Mouse (Mus musculus) frontal cortex, adult 2 months (tissue): ENCODE results near the gene Krtdap. TPM values are rescaled to one million over a fixed set of nuclear protein-coding genes. Genes with fewer than 3 reads are reported as not detected.
"Not testable (repeated sequence)": the region's sequence is repeated elsewhere in the genome, so short reads cannot be mapped to it uniquely, and the experiment has no call there.

Experiments
- DNase-seq, 2 experiments: peaks; one replicate each; pipeline ENCODE4 v3.0.0; 2022; ENCODE audit warnings: low spot score in 1 of 2; ENCODE audit errors: extremely low spot score in 1 of 2
- polyA plus RNA-seq: library from polyadenylated mRNA; depleted of rRNA; stranded (reverse); fragments of >200 nt; gene quantifications from 2 replicates; pipeline ENCODE4 v1.2.3, GENCODE M21; 2012; rRNA removed

The Krtdap gene
- polyA plus RNA-seq, 1 experiment, result not detected

DNA sequence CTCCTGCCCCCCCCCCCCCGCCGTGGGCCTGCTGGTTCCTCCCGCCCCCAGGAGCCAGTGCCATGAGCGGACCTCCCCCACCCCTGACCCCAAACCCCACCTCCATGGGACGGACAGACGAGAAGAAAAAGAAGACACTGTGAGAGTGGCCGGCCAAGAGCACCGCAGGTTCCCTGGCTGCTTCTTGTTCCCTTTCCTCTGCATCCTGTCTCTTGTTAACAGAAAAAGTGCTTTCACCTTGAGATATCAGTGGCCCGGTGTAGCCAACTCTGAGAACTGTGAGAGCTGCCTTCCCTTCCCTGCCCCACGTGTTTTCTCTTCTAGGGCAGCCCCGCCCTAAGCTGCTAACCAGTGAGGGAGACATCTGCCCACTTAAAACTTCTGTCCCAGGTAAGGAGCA is 45.0 kb downstream of the Krtdap start:
- DNase-seq, result not testable (repeated sequence)

DNA sequence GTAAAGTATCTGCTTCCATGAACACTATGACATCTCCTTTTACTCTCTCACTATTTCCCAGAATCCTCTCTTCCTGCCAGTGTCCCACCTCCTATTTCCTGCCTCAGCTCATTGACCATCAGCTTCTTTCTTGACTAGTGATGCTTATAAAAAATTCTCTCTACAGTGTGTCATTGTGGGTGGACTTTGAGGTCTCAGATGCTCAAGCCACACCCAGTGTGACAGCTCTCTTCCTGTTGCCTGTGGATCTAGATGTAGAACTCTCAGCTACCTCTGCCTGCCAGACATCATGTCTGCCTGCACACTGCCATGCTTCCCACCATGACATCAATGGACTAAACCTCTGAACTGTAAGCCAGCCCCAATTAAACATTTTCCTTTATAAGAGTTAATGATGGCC is 49.6 kb downstream of the Krtdap start:
- no peak for DNase-seq

DNA sequence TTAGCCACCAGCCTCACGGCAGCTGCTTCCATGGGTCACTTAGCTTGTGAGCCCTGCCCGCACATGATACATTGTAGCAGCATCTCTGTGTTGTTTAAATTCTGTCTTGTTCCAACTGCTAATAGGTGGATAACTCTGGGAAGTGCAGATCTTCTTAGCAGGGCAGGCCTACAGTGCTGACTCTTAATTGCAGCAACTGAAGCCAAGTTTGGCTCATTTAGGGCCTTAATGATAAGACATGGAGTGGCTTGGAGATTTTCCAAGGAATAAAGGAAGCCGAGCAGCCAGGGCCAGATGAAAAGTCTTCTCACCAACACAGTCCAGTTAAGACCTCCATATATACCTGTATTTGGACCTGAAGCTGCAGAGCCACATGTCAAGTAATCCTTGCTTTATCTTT is 52.6 kb downstream of the Krtdap start:
- no peak for DNase-seq

Other genes with a start within 250 kb of the Krtdap start
- gene Hspb6, start 235.7 kb upstream of the Krtdap start, polyA plus RNA-seq, result 9.3 and 10.7 TPM in 2 replicates
- gene Proser3, start 235.6 kb upstream of the Krtdap start, polyA plus RNA-seq, result 7.3 and 8.3 TPM in 2 replicates
- 64.1 and 67.3 TPM in 2 replicates for gene Lin37, start 228.1 kb upstream of the Krtdap start, polyA plus RNA-seq
- gene U2af1l4, start 224.6 kb upstream of the Krtdap start, polyA plus RNA-seq, result 125 and 131 TPM in 2 replicates
- gene Gm49396, start 224.6 kb upstream of the Krtdap start, polyA plus RNA-seq, result 8.2 and 9.4 TPM in 2 replicates
- 114 and 133 TPM in 2 replicates for gene Psenen, start 224.3 kb upstream of the Krtdap start, polyA plus RNA-seq
- 6.2 and 7.9 TPM in 2 replicates for gene Igflr1, start 222.5 kb upstream of the Krtdap start, polyA plus RNA-seq
- gene Kmt2b, start 199.2 kb upstream of the Krtdap start, polyA plus RNA-seq, result 42.2 and 45.9 TPM in 2 replicates
- 0.04 TPM in 1 of 2 replicates, not detected in the other for gene Zbtb32, start 189.0 kb upstream of the Krtdap start, polyA plus RNA-seq
- gene Upk1a, start 175.0 kb upstream of the Krtdap start, polyA plus RNA-seq, result 1.7 and 2.3 TPM in 2 replicates
- 893 and 1,127 TPM in 2 replicates for gene Cox6b1, start 161.7 kb upstream of the Krtdap start, polyA plus RNA-seq
- not detected in 2 replicates for gene Etv2, start 152.0 kb upstream of the Krtdap start, polyA plus RNA-seq
- gene Rbm42, start 137.6 kb upstream of the Krtdap start, polyA plus RNA-seq, result 59.7 and 66.4 TPM in 2 replicates
- gene Haus5, start 122.9 kb upstream of the Krtdap start, polyA plus RNA-seq, result 11.8 and 13.0 TPM in 2 replicates
- gene Pmis2, start 116.3 kb upstream of the Krtdap start, polyA plus RNA-seq, result not detected in 2 replicates
- not detected in 2 replicates for gene 2200002J24Rik, start 89.0 kb upstream of the Krtdap start, polyA plus RNA-seq
- gene Atp4a, start 75.7 kb upstream of the Krtdap start, polyA plus RNA-seq, result 0.65 and 0.82 TPM in 2 replicates
- 167 and 185 TPM in 2 replicates for gene Tmem147, start 58.4 kb upstream of the Krtdap start, polyA plus RNA-seq
- gene Gapdhs, start 44.2 kb upstream of the Krtdap start, polyA plus RNA-seq, result not detected in 2 replicates
- gene Sbsn, start 36.4 kb upstream of the Krtdap start, polyA plus RNA-seq, result 14.6 and 15.1 TPM in 2 replicates
- gene Dmkn, start 24.1 kb upstream of the Krtdap start, polyA plus RNA-seq, result 4.5 and 8.2 TPM in 2 replicates
- 0.13 and 0.14 TPM in 2 replicates for gene Ffar2, start 35.9 kb downstream of the Krtdap start, polyA plus RNA-seq
- gene Ffar3, start 68.3 kb downstream of the Krtdap start, polyA plus RNA-seq, result not detected in 2 replicates
- not detected in 2 replicates for gene Ffar1, start 73.7 kb downstream of the Krtdap start, polyA plus RNA-seq
- 0.66 and 0.78 TPM in 2 replicates for gene Cd22, start 92.4 kb downstream of the Krtdap start, polyA plus RNA-seq
- 208 and 271 TPM in 2 replicates for gene Mag, start 127.0 kb downstream of the Krtdap start, polyA plus RNA-seq
- gene Hamp2, start 136.8 kb downstream of the Krtdap start, polyA plus RNA-seq, result not detected in 2 replicates
- gene Hamp, start 156.1 kb downstream of the Krtdap start, polyA plus RNA-seq, result not detected in 2 replicates
- 194 and 251 TPM in 2 replicates for gene Usf2, start 168.9 kb downstream of the Krtdap start, polyA plus RNA-seq
- 10.3 and 12.7 TPM in 2 replicates for gene Lsr, start 185.6 kb downstream of the Krtdap start, polyA plus RNA-seq
- 0.21 and 0.26 TPM in 2 replicates for gene Fam187b, start 185.9 kb downstream of the Krtdap start, polyA plus RNA-seq